Mouse (Mus musculus) central nervous system, embryonic 18 days (tissue): Measurements from ENCODE around the gene Thoc6. TPM values are rescaled to one million over a fixed set of nuclear protein-coding genes. Genes with fewer than 3 reads are reported as not detected.

Source experiments
- polyA plus RNA-seq: library from polyadenylated mRNA; depleted of rRNA; stranded (reverse); fragments of >200 nt; gene quantifications from 2 replicates; pipeline ENCODE4 v1.2.3, GENCODE M21; 2012; rRNA removed

Thoc6 gene
- polyA plus RNA-seq = 28.9 and 33.0 TPM in 2 replicates

GRCm38 (mm10) chr17:23673424-23674073, at the start of gene Thoc6, which contains the start of gene Hcfc1r1:
Thoc6 (minus strand) TSS chr17:23673882.
Hcfc1r1 (plus strand) TSS chr17:23673596.

GRCm38 (mm10) chr17:23722376-23723125, 48.9 kb upstream of the Thoc6 start, which contains the start of gene 1520401A03Rik:
1520401A03Rik (minus strand) TSS chr17:23722783.

GRCm38 (mm10) chr17:23683856-23684672, 10.4 kb upstream of the Thoc6 start, which contains the start of gene Cldn9:
Cldn9 (minus strand) TSS chr17:23684026.

GRCm38 (mm10) chr17:23679127-23679835, 5.6 kb upstream of the Thoc6 start, which contains the start of gene Cldn6:
Cldn6 (plus strand) TSS chr17:23679249.

DNA sequence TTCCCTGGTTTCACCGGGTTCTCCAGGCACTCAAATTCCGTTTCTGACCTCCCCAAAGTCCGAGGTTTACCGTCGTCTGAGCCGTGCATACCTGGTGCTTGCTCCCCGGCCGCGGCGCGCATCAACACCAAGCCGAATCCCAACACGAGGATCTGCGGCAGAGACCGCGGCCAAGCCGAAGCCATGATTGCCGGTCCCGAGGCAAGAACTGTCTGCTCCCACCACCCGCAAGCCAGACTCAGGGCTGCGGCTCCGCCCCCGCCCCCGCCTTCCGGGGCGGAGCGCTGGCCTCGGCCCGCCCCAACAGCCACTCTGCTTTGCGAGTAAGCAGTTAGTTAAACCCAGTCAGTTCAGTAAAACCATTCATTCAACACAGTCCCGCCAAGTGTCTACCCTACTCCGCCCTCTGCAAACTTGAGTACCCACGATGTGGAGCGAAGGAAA, 3.6 kb upstream of the Thoc6 start, which contains the start of gene Tnfrsf12a:
TSS of gene Tnfrsf12a (minus strand) at position 233 of the 444 bp plus-strand sequence.

DNA sequence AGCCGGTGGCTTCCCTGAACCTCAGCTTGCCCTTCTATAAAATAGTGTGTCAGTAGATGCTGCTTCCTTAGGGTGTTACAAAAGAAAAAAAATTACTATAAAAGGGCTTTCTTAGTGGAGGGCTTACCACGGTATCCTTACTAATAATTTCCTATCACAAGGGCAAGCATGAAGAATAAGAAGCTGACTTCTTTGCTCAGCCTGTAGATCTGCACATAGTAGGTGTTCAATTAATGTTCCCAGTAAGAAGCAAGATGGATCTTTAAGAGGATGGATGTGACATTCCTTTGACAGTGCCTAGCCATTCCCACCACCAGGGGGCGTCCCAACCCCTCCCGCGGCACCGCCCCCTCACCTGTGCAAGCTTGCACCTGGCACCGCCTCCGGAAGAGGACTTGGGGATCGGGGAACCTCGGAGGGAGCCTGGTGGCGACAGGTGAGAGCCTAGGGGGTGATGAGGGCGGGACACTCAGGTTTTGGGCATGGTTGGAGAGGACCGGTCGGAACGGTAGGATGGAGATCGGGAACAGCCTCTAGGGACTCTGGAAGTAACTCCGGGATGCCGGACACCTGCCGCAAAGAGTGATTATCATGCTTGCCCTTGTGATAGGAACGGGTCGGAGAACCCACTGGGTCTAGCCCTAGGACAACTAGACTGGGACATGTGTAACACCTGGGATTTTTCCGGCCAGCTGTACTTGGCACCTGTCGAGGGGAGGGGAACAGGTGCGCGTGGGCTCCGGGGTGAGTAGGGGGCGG, 13.4 kb downstream of the Thoc6 start, which contains the start of gene Bicdl2:
TSS of gene Bicdl2 (plus strand) at position 390 of the 759 bp plus-strand sequence.

DNA sequence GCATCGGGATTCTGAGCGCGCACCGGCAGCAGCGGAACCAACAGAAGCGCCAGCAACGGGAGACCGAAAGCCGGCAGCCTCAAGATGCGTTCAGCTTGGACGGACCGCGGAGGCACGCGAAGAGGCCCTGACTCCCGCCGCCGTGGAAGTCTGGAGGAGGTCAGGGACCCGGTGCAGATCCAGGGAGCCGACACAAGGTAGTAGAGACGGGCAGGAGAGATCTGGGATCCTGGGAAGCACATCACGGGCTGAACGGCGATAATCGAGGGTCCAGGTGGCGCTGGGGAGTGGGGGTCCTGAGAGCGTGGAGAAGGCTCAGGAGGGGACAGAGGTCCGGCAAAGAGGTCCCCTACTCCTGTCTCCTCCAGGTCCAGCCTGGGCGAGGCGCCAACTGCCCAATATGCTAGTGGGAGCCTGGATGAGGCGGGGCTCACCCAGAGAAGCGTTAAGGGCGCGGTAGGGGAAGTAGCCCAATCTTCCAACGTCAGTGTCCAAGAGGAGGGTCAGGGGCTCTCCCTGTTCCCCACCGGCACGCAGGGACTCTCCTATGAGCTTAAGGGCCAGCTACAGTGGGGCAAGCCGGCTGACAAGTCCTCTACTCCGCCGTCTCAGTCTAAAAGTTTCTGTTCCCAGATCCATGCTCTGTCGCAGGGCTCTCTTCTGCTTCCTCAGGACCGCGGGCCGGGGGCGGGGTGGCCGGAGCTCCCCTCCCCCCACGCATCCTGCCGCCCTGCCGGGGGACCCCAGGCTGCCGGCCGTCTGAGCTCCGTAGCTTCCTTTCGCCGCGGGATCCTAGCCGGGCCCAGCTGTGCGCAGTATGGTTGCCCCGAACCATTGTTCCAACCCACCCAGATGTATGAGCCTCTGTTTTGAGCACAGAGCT, 28.8 kb downstream of the Thoc6 start, which contains the start of gene Mmp25:
TSS of gene Mmp25 (minus strand) at position 665 of the 883 bp plus-strand sequence.

Other genes starting within 250 kb of the Thoc6 start
- not detected in 2 replicates for gene Vmn2r117, start 194.2 kb downstream of the Thoc6 start, polyA plus RNA-seq
- gene Zfp213, start 109.6 kb downstream of the Thoc6 start, polyA plus RNA-seq = 12.9 and 13.4 TPM in 2 replicates
- gene Zfp13, start 74.4 kb downstream of the Thoc6 start, polyA plus RNA-seq = 35.4 and 39.3 TPM in 2 replicates
- gene Zscan10, start 73.0 kb downstream of the Thoc6 start, polyA plus RNA-seq = 0.08 and 0.12 TPM in 2 replicates
- gene Mmp25, start 28.6 kb downstream of the Thoc6 start, polyA plus RNA-seq = 0.87 and 1.0 TPM in 2 replicates
- 0.13 and 0.22 TPM in 2 replicates for gene Bicdl2, start 13.4 kb downstream of the Thoc6 start, polyA plus RNA-seq
- 86.9 and 88.9 TPM in 2 replicates for gene Hcfc1r1, start 286 bp downstream of the Thoc6 start, polyA plus RNA-seq
- 2.5 and 3.4 TPM in 2 replicates for gene Tnfrsf12a, start 3.6 kb upstream of the Thoc6 start, polyA plus RNA-seq
- 0.54 and 0.72 TPM in 2 replicates for gene Cldn6, start 5.4 kb upstream of the Thoc6 start, polyA plus RNA-seq
- gene Cldn9, start 10.1 kb upstream of the Thoc6 start, polyA plus RNA-seq = 0.40 and 0.47 TPM in 2 replicates
- gene 1520401A03Rik, start 48.9 kb upstream of the Thoc6 start, polyA plus RNA-seq = 0.17 and 0.32 TPM in 2 replicates
- gene Pkmyt1, start 52.5 kb upstream of the Thoc6 start, polyA plus RNA-seq = 19.8 and 20.8 TPM in 2 replicates
- 33.9 and 34.7 TPM in 2 replicates for gene Paqr4, start 67.0 kb upstream of the Thoc6 start, polyA plus RNA-seq
- gene Kremen2, start 72.0 kb upstream of the Thoc6 start, polyA plus RNA-seq = 1.3 and 1.6 TPM in 2 replicates
- 80.5 and 83.9 TPM in 2 replicates for gene Flywch1, start 97.7 kb upstream of the Thoc6 start, polyA plus RNA-seq
- 46.4 and 59.7 TPM in 2 replicates for gene Flywch2, start 112.2 kb upstream of the Thoc6 start, polyA plus RNA-seq
- 446 and 518 TPM in 2 replicates for gene Srrm2, start 116.7 kb upstream of the Thoc6 start, polyA plus RNA-seq
- 883 and 917 TPM in 2 replicates for gene Elob, start 155.3 kb upstream of the Thoc6 start, polyA plus RNA-seq
- 0.26 and 0.27 TPM in 2 replicates for gene Prss33, start 162.2 kb upstream of the Thoc6 start, polyA plus RNA-seq
- gene Prss32, start 170.0 kb upstream of the Thoc6 start, polyA plus RNA-seq = 1.6 and 1.8 TPM in 2 replicates
- gene Prss41, start 170.3 kb upstream of the Thoc6 start, polyA plus RNA-seq = 1.6 and 1.7 TPM in 2 replicates
- not detected in 2 replicates for gene Prss21, start 194.2 kb upstream of the Thoc6 start, polyA plus RNA-seq
- gene Dcpp1, start 207.0 kb upstream of the Thoc6 start, polyA plus RNA-seq = not detected in 2 replicates
- not detected in 2 replicates for gene Dcpp2, start 207.0 kb upstream of the Thoc6 start, polyA plus RNA-seq
- gene Dcpp3, start 243.6 kb upstream of the Thoc6 start, polyA plus RNA-seq = not detected in 2 replicates